ENCODE assay signal across 9 mouse cellular contexts in genomic region chr16:87405001-87405400, GRCm38 (mm10). TPM values are rescaled to one million over a fixed set of nuclear protein-coding genes. Genes with fewer than 3 reads are reported as not detected.
DNase-seq lines count a peak whose midpoint lies in the region; ATAC-seq and TF ChIP-seq lines count a peak whose summit lies in the region.
"Had no signal": no experiment of that assay in that cellular context is flagged by ENCODE, and none has a peak within 500 bp of the region (broad histone marks: within the 10 kb centered on the region; RNA-seq: fewer than 3 reads in every experiment).

No protein-coding gene starts in this region.

- no peak overlapping the region for H3K4me3 ChIP-seq in midbrain, postnatal 0 days (ENCODE audit: low read depth, low read length)
- H3K4me3 ChIP-seq in midbrain, embryonic 15.5 days, result no peak overlapping the region
- H3K4me3 ChIP-seq in bone marrow, adult 2 months (replicated peaks; ENCODE audit: control insufficient read depth, low read depth, low read length), result no peak overlapping the region
- H3K4me3 ChIP-seq in stomach, postnatal 0 days (ENCODE audit: low read depth, low read length), result no peak overlapping the region
- H3K4me3 ChIP-seq in hindbrain, embryonic 10.5 days, result no peak overlapping the region
- no peak overlapping the region for H3K4me3 ChIP-seq in hindbrain, embryonic 11.5 days (ENCODE audit: low read depth, low read length)
- H3K4me3 ChIP-seq: embryonic facial prominence, embryonic 13.5 days had no signal

- no peak overlapping the region for H3K4me2 ChIP-seq in midbrain, postnatal 0 days (ENCODE audit: low read depth, low read length, poor library complexity, severe bottlenecking)
- H3K4me2 ChIP-seq in midbrain, embryonic 15.5 days, result no peak overlapping the region
- no peak overlapping the region for H3K4me2 ChIP-seq in stomach, postnatal 0 days (replicated peaks; ENCODE audit: low read depth)
- no peak overlapping the region for H3K4me2 ChIP-seq in hindbrain, embryonic 11.5 days (replicated peaks; ENCODE audit: low read depth, low read length)
- H3K4me2 ChIP-seq: embryonic facial prominence, embryonic 13.5 days had no signal

- no peak for DNase-seq in midbrain, postnatal 0 days (ENCODE audit: low spot score)
- DNase-seq in liver, result peak; percentile 69
- DNase-seq in stomach, postnatal 0 days (ENCODE audit: low spot score), result peak; percentile 80
- DNase-seq in hindbrain, embryonic 10.5 days (ENCODE audit: low spot score), result no peak
- DNase-seq in hindbrain, embryonic 11.5 days (ENCODE audit: low spot score), result no peak
- DNase-seq in right cerebral cortex, postnatal 36 days (ENCODE audit: low spot score in 2 of 2), result no peak

- H3K27ac ChIP-seq in midbrain, postnatal 0 days (ENCODE audit: low read depth, low read length), result no peak overlapping the region
- H3K27ac ChIP-seq in midbrain, embryonic 15.5 days, result no peak overlapping the region
- H3K27ac ChIP-seq in bone marrow, adult 2 months (ENCODE audit: control insufficient read depth, insufficient read depth, low read depth, low read length, poor library complexity), result no peak overlapping the region
- no peak overlapping the region for H3K27ac ChIP-seq in stomach, postnatal 0 days (replicated peaks)
- H3K27ac ChIP-seq in hindbrain, embryonic 10.5 days, result no peak overlapping the region
- no peak overlapping the region for H3K27ac ChIP-seq in hindbrain, embryonic 11.5 days (ENCODE audit: low read depth, low read length)
- H3K27ac ChIP-seq: embryonic facial prominence, embryonic 13.5 days had no signal

- H3K4me1 ChIP-seq in midbrain, postnatal 0 days (ENCODE audit: insufficient read depth, low read length), result no peaks in the 10 kb centered on the region
- no peaks in the 10 kb centered on the region for H3K4me1 ChIP-seq in midbrain, embryonic 15.5 days
- H3K4me1 ChIP-seq in bone marrow, adult 2 months (ENCODE audit: control insufficient read depth, insufficient read depth, low read length), result no peaks in the 10 kb centered on the region
- no peaks in the 10 kb centered on the region for H3K4me1 ChIP-seq in stomach, postnatal 0 days (replicated peaks; ENCODE audit: control insufficient read depth, insufficient read depth)
- H3K4me1 ChIP-seq in hindbrain, embryonic 10.5 days (replicated peaks), result no peaks in the 10 kb centered on the region
- H3K4me1 ChIP-seq in hindbrain, embryonic 11.5 days (replicated peaks; ENCODE audit: control insufficient read depth, insufficient read depth, low read length), result no peaks in the 10 kb centered on the region
- H3K4me1 ChIP-seq: embryonic facial prominence, embryonic 13.5 days had no signal

- H3K9me3 ChIP-seq in midbrain, postnatal 0 days (ENCODE audit: low read length), result no peaks in the 10 kb centered on the region
- H3K9me3 ChIP-seq in midbrain, embryonic 15.5 days, result no peaks in the 10 kb centered on the region
- H3K9me3 ChIP-seq in stomach, postnatal 0 days (ENCODE audit: control insufficient read depth, low read length), result no peaks in the 10 kb centered on the region
- H3K9me3 ChIP-seq in hindbrain, embryonic 10.5 days, result no peaks in the 10 kb centered on the region
- no peaks in the 10 kb centered on the region for H3K9me3 ChIP-seq in hindbrain, embryonic 11.5 days (ENCODE audit: control insufficient read depth, low read length)
- H3K9me3 ChIP-seq: embryonic facial prominence, embryonic 13.5 days had no signal

- ATAC-seq in midbrain, postnatal 0 days (ENCODE audit: low FRiP score), result no peak
- no peak for ATAC-seq in midbrain, embryonic 15.5 days (replicated peaks)
- ATAC-seq in stomach, postnatal 0 days (ENCODE audit: low FRiP score, low TSS enrichment), result peak; percentile 89
- ATAC-seq in hindbrain, embryonic 11.5 days (ENCODE audit: low FRiP score), result no peak

- no peaks in the 10 kb centered on the region for H3K27me3 ChIP-seq in midbrain, postnatal 0 days (ENCODE audit: insufficient read depth, low read length)
- no peaks in the 10 kb centered on the region for H3K27me3 ChIP-seq in midbrain, embryonic 15.5 days (replicated peaks)
- no peaks in the 10 kb centered on the region for H3K27me3 ChIP-seq in stomach, postnatal 0 days (ENCODE audit: control insufficient read depth, insufficient read depth, low read length)
- H3K27me3 ChIP-seq in hindbrain, embryonic 10.5 days (ENCODE audit: insufficient read depth, poor library complexity, severe bottlenecking), result no peaks in the 10 kb centered on the region
- H3K27me3 ChIP-seq in hindbrain, embryonic 11.5 days (ENCODE audit: control insufficient read depth, insufficient read depth, low read length), result no peaks in the 10 kb centered on the region
- H3K27me3 ChIP-seq: embryonic facial prominence, embryonic 13.5 days had no signal

- TF ChIP-seq POLR2A in bone marrow, adult 2 months (IDR thresholded peaks at IDR 0.05; ENCODE audit: borderline replicate concordance, control insufficient read depth, low read depth, low read length), result no peak

- H3K36me3 ChIP-seq in midbrain, postnatal 0 days (ENCODE audit: insufficient read depth, low read length), result peaks cover 48% of the 10 kb centered on the region
- peaks cover 71% of the 10 kb centered on the region for H3K36me3 ChIP-seq in midbrain, embryonic 15.5 days (replicated peaks)
- peaks cover 39% of the 10 kb centered on the region for H3K36me3 ChIP-seq in stomach, postnatal 0 days (ENCODE audit: control insufficient read depth, insufficient read depth, low read length)
- peaks cover 99% of the 10 kb centered on the region for H3K36me3 ChIP-seq in hindbrain, embryonic 10.5 days
- H3K36me3 ChIP-seq in hindbrain, embryonic 11.5 days (ENCODE audit: control insufficient read depth, insufficient read depth, low read length), result 0 out of 2 replicates have a peak, but pooled peaks cover 4% of the 10 kb centered on the region

- no peak for TF ChIP-seq EP300 in stomach, postnatal 0 days (optimal IDR thresholded peaks at IDR 0.05)

- TF ChIP-seq CTCF in midbrain, postnatal 0 days (IDR thresholded peaks at IDR 0.05), result peak; percentile 15; the same call in 1 of the 2 replicates
- 0 out of 2 replicates have a peak, but pooled peaks have one; percentile 14 for TF ChIP-seq CTCF in bone marrow, adult 2 months (IDR thresholded peaks at IDR 0.05; ENCODE audit: control insufficient read depth, insufficient read depth, low read length)
- TF ChIP-seq CTCF in stomach, postnatal 0 days (IDR thresholded peaks at IDR 0.05; ENCODE audit: low read depth), result peak; percentile 57

- 83% methylated on average over 3 of the region's 3 CpGs for WGBS in midbrain, postnatal 0 days
- WGBS in midbrain, embryonic 15.5 days, result 74% methylated on average over 3 of the region's 3 CpGs
- WGBS in bone marrow, adult 2 months, result 76% methylated on average over 3 of the region's 3 CpGs
- WGBS in stomach, postnatal 0 days, result 81% methylated on average over 3 of the region's 3 CpGs
- WGBS in hindbrain, embryonic 10.5 days, result 83% methylated on average over 3 of the region's 3 CpGs
- WGBS in hindbrain, embryonic 11.5 days, result 86% methylated on average over 3 of the region's 3 CpGs

- H3K9ac ChIP-seq in midbrain, postnatal 0 days (replicated peaks; ENCODE audit: low read length, poor library complexity, severe bottlenecking), result no peak overlapping the region
- H3K9ac ChIP-seq in midbrain, embryonic 15.5 days, result no peak overlapping the region
- H3K9ac ChIP-seq in stomach, postnatal 0 days (ENCODE audit: low read length), result no peak overlapping the region
- H3K9ac ChIP-seq in hindbrain, embryonic 11.5 days (ENCODE audit: low read depth, low read length), result no peak overlapping the region
- H3K9ac ChIP-seq: embryonic facial prominence, embryonic 13.5 days had no signal

RNA-seq across cellular contexts. Expression of gene Ltn1, which starts 27.4 kb away (rescaled TPM):
- total RNA-seq in midbrain, postnatal 0 days (2014; rRNA removed), result 18.5 and 22.8 TPM in 2 replicates
- 16.0 and 17.5 TPM in 2 replicates for polyA plus RNA-seq in midbrain, postnatal 0 days (2015; fragmentation: Nextera tagmentation; extraction: Ambion mirVana)
- 24.5 and 26.5 TPM in 2 replicates for polyA plus RNA-seq in midbrain, embryonic 15.5 days (2015; fragmentation: Nextera tagmentation; extraction: Ambion mirVana)
- polyA plus RNA-seq in bone marrow, adult 2 months (2011; ENCODE audit: insufficient read depth, insufficient read length, low replicate concordance, missing spikeins), result 4.3 and 6.9 TPM in 2 replicates
- polyA plus RNA-seq in stomach, postnatal 0 days (2015; fragmentation: Nextera tagmentation; extraction: Ambion mirVana), result 8.1 and 9.2 TPM in 2 replicates
- 27.6 and 30.6 TPM in 2 replicates for polyA plus RNA-seq in hindbrain, embryonic 10.5 days (2016; fragmentation: Nextera tagmentation; extraction: Ambion mirVana)
- 29.6 and 32.9 TPM in 2 replicates for polyA plus RNA-seq in hindbrain, embryonic 11.5 days (2014; fragmentation: Nextera tagmentation; extraction: Ambion mirVana)

RNA-seq across cellular contexts. Expression of gene Rwdd2b, which starts 35.4 kb away (rescaled TPM):
- 7.9 and 11.3 TPM in 2 replicates for total RNA-seq in midbrain, postnatal 0 days (2014; rRNA removed)
- polyA plus RNA-seq in midbrain, postnatal 0 days (2015; fragmentation: Nextera tagmentation; extraction: Ambion mirVana), result 17.0 and 18.7 TPM in 2 replicates
- 14.4 and 16.5 TPM in 2 replicates for polyA plus RNA-seq in midbrain, embryonic 15.5 days (2015; fragmentation: Nextera tagmentation; extraction: Ambion mirVana)
- polyA plus RNA-seq in bone marrow, adult 2 months (2011; ENCODE audit: insufficient read depth, insufficient read length, low replicate concordance, missing spikeins), result 2.4 and 2.5 TPM in 2 replicates
- 6.9 and 7.5 TPM in 2 replicates for polyA plus RNA-seq in stomach, postnatal 0 days (2015; fragmentation: Nextera tagmentation; extraction: Ambion mirVana)
- 12.0 and 12.1 TPM in 2 replicates for polyA plus RNA-seq in hindbrain, embryonic 10.5 days (2016; fragmentation: Nextera tagmentation; extraction: Ambion mirVana)
- polyA plus RNA-seq in hindbrain, embryonic 11.5 days (2014; fragmentation: Nextera tagmentation; extraction: Ambion mirVana), result 12.3 and 14.2 TPM in 2 replicates

RNA-seq across cellular contexts. Expression of gene Usp16, which starts 49.5 kb away (rescaled TPM):
- 30.7 and 48.1 TPM in 2 replicates for total RNA-seq in midbrain, postnatal 0 days (2014; rRNA removed)
- polyA plus RNA-seq in midbrain, postnatal 0 days (2015; fragmentation: Nextera tagmentation; extraction: Ambion mirVana), result 44.1 and 47.4 TPM in 2 replicates
- polyA plus RNA-seq in midbrain, embryonic 15.5 days (2015; fragmentation: Nextera tagmentation; extraction: Ambion mirVana), result 49.5 and 49.8 TPM in 2 replicates
- polyA plus RNA-seq in bone marrow, adult 2 months (2011; ENCODE audit: insufficient read depth, insufficient read length, low replicate concordance, missing spikeins), result 22.0 and 31.6 TPM in 2 replicates
- polyA plus RNA-seq in stomach, postnatal 0 days (2015; fragmentation: Nextera tagmentation; extraction: Ambion mirVana), result 37.0 and 40.1 TPM in 2 replicates
- 32.0 and 33.7 TPM in 2 replicates for polyA plus RNA-seq in hindbrain, embryonic 10.5 days (2016; fragmentation: Nextera tagmentation; extraction: Ambion mirVana)
- polyA plus RNA-seq in hindbrain, embryonic 11.5 days (2014; fragmentation: Nextera tagmentation; extraction: Ambion mirVana), result 45.8 and 58.1 TPM in 2 replicates

RNA-seq across cellular contexts. Expression of gene N6amt1, which starts 51.0 kb away (rescaled TPM):
- 10.9 and 18.5 TPM in 2 replicates for total RNA-seq in midbrain, postnatal 0 days (2014; rRNA removed)
- 31.5 and 34.4 TPM in 2 replicates for polyA plus RNA-seq in midbrain, postnatal 0 days (2015; fragmentation: Nextera tagmentation; extraction: Ambion mirVana)
- polyA plus RNA-seq in midbrain, embryonic 15.5 days (2015; fragmentation: Nextera tagmentation; extraction: Ambion mirVana), result 20.7 and 21.9 TPM in 2 replicates
- polyA plus RNA-seq in bone marrow, adult 2 months (2011; ENCODE audit: insufficient read depth, insufficient read length, low replicate concordance, missing spikeins), result 8.3 and 9.9 TPM in 2 replicates
- polyA plus RNA-seq in stomach, postnatal 0 days (2015; fragmentation: Nextera tagmentation; extraction: Ambion mirVana), result 19.9 and 20.1 TPM in 2 replicates
- 16.1 and 17.7 TPM in 2 replicates for polyA plus RNA-seq in hindbrain, embryonic 10.5 days (2016; fragmentation: Nextera tagmentation; extraction: Ambion mirVana)
- 15.6 and 19.3 TPM in 2 replicates for polyA plus RNA-seq in hindbrain, embryonic 11.5 days (2014; fragmentation: Nextera tagmentation; extraction: Ambion mirVana)

Comparison
In these comparisons a context has a peak if more than half of its experiments do, and no peak if none do; other contexts are left out.
1. DNase-seq: peak in liver (single experiment) and stomach, postnatal 0 days (single experiment); none in midbrain, postnatal 0 days (single experiment), hindbrain, embryonic 10.5 days (single experiment), hindbrain, embryonic 11.5 days (single experiment) and right cerebral cortex, postnatal 36 days (0 of 2).
2. Peak in every context shown above with its lines, with median percentiles within 50 percentile points of each other: CTCF ChIP-seq.